Mouse (Mus musculus): Measurements from ENCODE around the gene Insc. TPM values are rescaled to one million over a fixed set of nuclear protein-coding genes. Genes with fewer than 3 reads are reported as not detected.
"Not testable (repeated sequence)": the region's sequence is repeated elsewhere in the genome, so short reads cannot be mapped to it uniquely, and the experiment has no call there.

Insc gene
- polyA plus RNA-seq (2015; fragmentation: Nextera tagmentation; extraction: Ambion mirVana) = 4.3 and 5.3 TPM in 2 replicates

DNA sequence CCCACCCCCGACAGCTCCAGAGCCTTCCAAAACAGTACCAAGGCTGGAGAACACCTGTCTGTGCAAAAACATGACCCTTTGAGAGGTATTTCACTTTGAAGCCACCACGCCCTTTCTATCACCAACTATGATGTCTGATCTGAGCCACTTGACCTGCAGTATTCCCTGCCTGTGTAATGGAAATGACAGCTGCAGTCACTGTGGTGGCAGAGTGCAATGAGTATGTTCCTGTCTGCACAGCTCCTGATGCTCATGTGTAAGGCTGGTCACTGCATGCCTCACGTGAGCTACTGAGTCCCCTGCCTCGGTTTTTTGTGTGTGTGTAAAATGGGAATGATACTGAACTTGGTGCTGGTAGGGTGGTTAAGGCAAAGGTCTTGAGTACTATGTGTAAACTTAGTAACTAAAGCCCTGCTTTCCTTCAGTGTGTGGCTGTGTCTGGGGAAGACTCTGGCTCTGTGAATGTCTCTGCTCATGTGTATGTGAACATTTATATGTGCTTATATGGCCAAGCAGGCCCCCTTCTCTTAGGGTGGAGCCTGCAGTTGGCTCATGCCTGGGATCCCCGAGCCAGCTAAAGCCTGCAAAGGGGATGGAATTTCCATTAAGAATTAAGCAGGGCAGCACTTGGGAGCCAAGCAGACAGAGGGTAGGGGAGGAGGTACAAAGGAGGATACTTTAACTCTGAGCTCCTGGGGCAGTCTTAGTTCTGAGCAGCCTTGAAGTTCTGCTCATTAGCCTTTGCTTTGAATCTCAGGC lies at the start of gene Insc:
Gene Insc, plus strand, starts transcription at position 673 of the 759 bp plus-strand sequence.
- Histone ChIP-seq H3K4me1 (peaks cover 5% of the 10 kb centered on the region; the same call in 1 of the 2 replicates), H3K4me3 (no peak within 1 kb of the TSS), H3K27ac (no peak within 1 kb of the TSS), H3K36me3 (no peaks in the 10 kb centered on the region), H3K9ac (no peak within 1 kb of the TSS), H3K4me2 (no peak within 1 kb of the TSS), H3K9me3 (no peaks in the 10 kb centered on the region), H3K27me3 (0 out of 2 replicates have a peak, but pooled peaks cover 10% of the 10 kb centered on the region)
- 63% methylated on average over 5 of the region's 5 CpGs for WGBS
- no peak for ATAC-seq (ENCODE audit: borderline replicate concordance, extremely low read depth, low FRiP score, low TSS enrichment)

DNA sequence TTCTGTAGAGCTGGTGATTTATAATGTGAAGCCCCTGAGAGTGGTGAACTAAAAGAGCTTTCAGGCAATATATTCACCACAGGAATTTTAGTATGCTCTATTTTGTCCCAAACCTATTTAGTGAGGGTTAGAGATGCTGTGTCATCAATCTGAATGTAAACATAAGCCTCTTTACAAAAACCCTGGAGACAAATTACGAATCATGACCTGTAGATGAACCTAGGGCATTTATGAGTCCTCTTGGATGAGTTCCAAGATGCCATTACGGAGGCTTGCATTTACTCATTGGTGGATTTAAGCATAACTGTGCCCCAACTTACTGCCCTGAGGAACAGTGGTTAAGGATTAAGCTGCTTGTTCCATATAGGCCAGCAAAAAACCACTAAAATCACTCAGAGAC lies 42.6 kb upstream of the Insc start:
- no peak overlapping the region for H3K4me3 ChIP-seq
- H3K27me3 ChIP-seq = no peaks in the 10 kb centered on the region
- H3K4me1 ChIP-seq = no peaks in the 10 kb centered on the region
- H3K9ac ChIP-seq = no peak overlapping the region
- ATAC-seq (ENCODE audit: borderline replicate concordance, extremely low read depth, low FRiP score, low TSS enrichment) = no peak
- H3K9me3 ChIP-seq = no peaks in the 10 kb centered on the region
- WGBS = 28% methylated on average over 2 of the region's 2 CpGs
- H3K27ac ChIP-seq = no peak overlapping the region
- H3K36me3 ChIP-seq = no peaks in the 10 kb centered on the region
- H3K4me2 ChIP-seq = no peak overlapping the region

DNA sequence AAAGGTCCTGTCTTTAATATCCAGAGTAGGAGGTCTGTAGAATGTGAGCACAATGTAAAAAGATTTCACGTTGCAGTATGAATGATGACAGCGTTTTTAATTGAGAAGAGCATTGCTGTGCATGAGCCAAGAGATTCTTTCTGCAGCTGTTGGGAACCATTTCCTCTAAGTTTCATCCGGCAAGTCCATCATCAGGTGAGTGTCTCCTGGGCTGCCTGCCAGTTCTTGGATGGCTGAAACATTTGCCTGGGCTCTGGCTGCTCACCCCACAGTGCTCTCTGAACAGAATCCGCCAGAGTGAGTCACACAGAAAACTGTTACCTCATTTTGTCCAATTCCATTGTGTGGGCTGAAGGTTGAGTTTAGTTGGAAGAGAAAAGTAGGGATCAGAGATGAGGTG lies 36.8 kb upstream of the Insc start:
- 56% methylated on average over 4 of the region's 4 CpGs for WGBS
- H3K4me3 ChIP-seq = no peak overlapping the region
- H3K36me3 ChIP-seq = no peaks in the 10 kb centered on the region
- H3K4me1 ChIP-seq = no peaks in the 10 kb centered on the region
- no peak overlapping the region for H3K4me2 ChIP-seq
- no peaks in the 10 kb centered on the region for H3K9me3 ChIP-seq
- no peak overlapping the region for H3K9ac ChIP-seq
- H3K27ac ChIP-seq = no peak overlapping the region
- H3K27me3 ChIP-seq = no peaks in the 10 kb centered on the region
- ATAC-seq (ENCODE audit: borderline replicate concordance, extremely low read depth, low FRiP score, low TSS enrichment) = no peak

GRCm38 (mm10) chr7:114707398-114707797 lies 36.1 kb upstream of the Insc start:
- Histone ChIP-seq H3K36me3 (no peaks in the 10 kb centered on the region), H3K4me1 (no peaks in the 10 kb centered on the region), H3K27ac (no peak overlapping the region), H3K4me2 (no peak overlapping the region), H3K27me3 (no peaks in the 10 kb centered on the region), H3K9me3 (no peaks in the 10 kb centered on the region), H3K4me3 (no peak overlapping the region), H3K9ac (no peak overlapping the region)
- 53% methylated on average over 1 of the region's 1 CpGs for WGBS
- no peak for ATAC-seq (ENCODE audit: borderline replicate concordance, extremely low read depth, low FRiP score, low TSS enrichment)

- WGBS = 68% methylated on average over 2 of the region's 2 CpGs
- Histone ChIP-seq H3K27me3 (no peaks in the 10 kb centered on the region), H3K9me3 (no peaks in the 10 kb centered on the region), H3K4me1 (no peaks in the 10 kb centered on the region), H3K9ac (no peak overlapping the region), H3K27ac (no peak overlapping the region), H3K36me3 (no peaks in the 10 kb centered on the region), H3K4me3 (no peak overlapping the region), H3K4me2 (no peak overlapping the region)
- ATAC-seq (ENCODE audit: borderline replicate concordance, extremely low read depth, low FRiP score, low TSS enrichment) = no peak
Measured at GRCm38 (mm10) chr7:114710419-114710818, 33.1 kb upstream of the Insc start.

DNA sequence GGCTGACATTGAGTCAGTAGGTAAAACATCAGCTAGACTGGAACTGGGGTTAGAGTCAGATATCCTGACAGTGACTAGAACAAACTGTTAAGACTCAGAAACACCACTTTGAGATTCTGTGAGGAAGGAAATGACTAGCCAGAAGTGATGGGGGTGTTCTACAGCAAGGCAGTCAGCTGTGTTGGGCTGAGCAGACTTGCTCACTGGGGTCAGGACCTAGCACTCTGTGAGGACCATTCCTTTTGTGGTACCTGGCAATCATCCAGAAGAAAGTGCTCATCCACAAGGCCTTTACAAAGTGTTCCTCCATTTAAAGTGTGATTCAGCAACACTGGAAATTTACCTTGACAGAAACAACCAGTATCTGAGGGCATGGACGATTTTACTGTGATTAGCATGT lies 31.0 kb upstream of the Insc start:
- Histone ChIP-seq H3K9ac (no peak overlapping the region), H3K27me3 (peaks cover 11% of the 10 kb centered on the region), H3K9me3 (no peaks in the 10 kb centered on the region), H3K4me2 (no peak overlapping the region), H3K4me1 (no peaks in the 10 kb centered on the region), H3K4me3 (no peak overlapping the region), H3K27ac (no peak overlapping the region), H3K36me3 (no peaks in the 10 kb centered on the region)
- no peak for ATAC-seq (ENCODE audit: borderline replicate concordance, extremely low read depth, low FRiP score, low TSS enrichment)
- 63% methylated on average over 1 of the region's 1 CpGs for WGBS

DNA sequence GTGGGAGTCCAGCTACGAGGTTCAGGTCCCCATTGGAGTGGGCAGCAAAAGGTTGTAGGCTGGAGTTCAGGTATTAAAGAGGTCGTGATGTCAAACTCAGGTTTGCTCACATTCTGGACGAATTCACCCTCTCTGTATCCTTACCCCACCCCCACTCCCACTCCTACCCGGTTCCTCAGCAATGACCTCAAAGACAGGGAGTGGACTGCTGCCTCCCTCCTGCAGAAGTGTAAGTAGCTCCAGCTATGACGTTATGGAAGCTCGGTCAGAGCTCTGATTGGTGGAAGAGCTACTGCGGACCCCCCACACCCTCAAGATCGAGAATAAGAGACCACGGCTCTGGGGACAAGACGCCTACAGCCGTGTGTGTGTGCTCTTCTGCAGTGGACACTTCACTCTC lies 25.2 kb upstream of the Insc start, which contains the start of gene Calcb:
Gene Calcb, plus strand, starts transcription at position 344 of the 400 bp plus-strand sequence.
- Histone ChIP-seq H3K27me3 (peaks cover 40% of the 10 kb centered on the region), H3K4me2 (peak within 1 kb of the TSS; percentile 32), H3K27ac (no peak within 1 kb of the TSS), H3K9me3 (no peaks in the 10 kb centered on the region), H3K36me3 (no peaks in the 10 kb centered on the region), H3K4me3 (no peak within 1 kb of the TSS), H3K4me1 (0 out of 2 replicates have a peak, but pooled peaks cover 5% of the 10 kb centered on the region), H3K9ac (no peak within 1 kb of the TSS)
- WGBS = 4% methylated on average over 11 of the region's 11 CpGs
- no peak for ATAC-seq (ENCODE audit: borderline replicate concordance, extremely low read depth, low FRiP score, low TSS enrichment)

- no peaks in the 10 kb centered on the region for H3K36me3 ChIP-seq
- no peak overlapping the region for H3K9ac ChIP-seq
- no peaks in the 10 kb centered on the region for H3K9me3 ChIP-seq
- no peak for ATAC-seq (ENCODE audit: borderline replicate concordance, extremely low read depth, low FRiP score, low TSS enrichment)
- H3K4me1 ChIP-seq = 0 out of 2 replicates have a peak, but pooled peaks cover 5% of the 10 kb centered on the region
- 4% methylated on average over 17 of the region's 17 CpGs for WGBS
- H3K4me2 ChIP-seq = peak overlapping the region; percentile 32
- peaks cover 40% of the 10 kb centered on the region for H3K27me3 ChIP-seq
- H3K4me3 ChIP-seq = no peak overlapping the region
- H3K27ac ChIP-seq = no peak overlapping the region
Measured at GRCm38 (mm10) chr7:114719381-114720131, 23.9 kb upstream of the Insc start.

DNA sequence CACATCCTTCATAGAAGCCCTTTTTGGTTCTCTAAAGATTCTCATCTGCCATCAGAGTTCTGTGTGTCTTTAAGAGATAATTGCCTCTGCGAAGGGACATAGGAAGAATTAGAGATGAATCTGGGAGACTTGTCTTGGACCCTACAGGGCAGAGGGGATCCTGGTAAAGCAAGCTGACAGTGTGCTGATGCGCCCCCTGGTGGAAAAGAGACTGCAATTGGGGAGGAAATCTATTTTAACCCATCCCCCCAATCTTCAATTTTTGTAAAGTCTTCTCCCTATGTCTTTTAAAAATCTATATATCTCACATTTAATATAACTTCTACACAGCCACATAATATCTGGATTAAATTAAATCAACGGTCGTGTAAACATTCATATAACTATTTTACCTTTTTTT lies 13.8 kb upstream of the Insc start:
- not testable (repeated sequence) for ATAC-seq (ENCODE audit: borderline replicate concordance, extremely low read depth, low FRiP score, low TSS enrichment); H3K27ac ChIP-seq; H3K9ac ChIP-seq; H3K4me1 ChIP-seq; H3K4me3 ChIP-seq; H3K4me2 ChIP-seq; H3K36me3 ChIP-seq; H3K9me3 ChIP-seq; H3K27me3 ChIP-seq
- 59% methylated on average over 4 of the region's 4 CpGs for WGBS

- Histone ChIP-seq H3K9ac (no peak overlapping the region), H3K4me3 (no peak overlapping the region), H3K9me3 (no peaks in the 10 kb centered on the region), H3K4me2 (no peak overlapping the region), H3K27ac (no peak overlapping the region), H3K36me3 (no peaks in the 10 kb centered on the region), H3K27me3 (no peaks in the 10 kb centered on the region), H3K4me1 (no peaks in the 10 kb centered on the region)
- no peak for ATAC-seq (ENCODE audit: borderline replicate concordance, extremely low read depth, low FRiP score, low TSS enrichment)
- WGBS = 76% methylated on average over 6 of the region's 6 CpGs
Measured at GRCm38 (mm10) chr7:114731175-114731574, 12.3 kb upstream of the Insc start.

GRCm38 (mm10) chr7:114731700-114732099 lies 11.8 kb upstream of the Insc start:
- H3K9ac ChIP-seq; H3K9me3 ChIP-seq; H3K4me1 ChIP-seq; H3K36me3 ChIP-seq; H3K27me3 ChIP-seq; H3K27ac ChIP-seq; ATAC-seq (ENCODE audit: borderline replicate concordance, extremely low read depth, low FRiP score, low TSS enrichment); H3K4me3 ChIP-seq; H3K4me2 ChIP-seq: not testable (repeated sequence)
- WGBS = 32% methylated on average over 4 of the region's 4 CpGs

GRCm38 (mm10) chr7:114736256-114736655 lies 7.2 kb upstream of the Insc start:
- Histone ChIP-seq H3K4me3 (no peak overlapping the region), H3K27ac (no peak overlapping the region), H3K4me1 (no peaks in the 10 kb centered on the region), H3K36me3 (no peaks in the 10 kb centered on the region), H3K4me2 (no peak overlapping the region), H3K27me3 (no peaks in the 10 kb centered on the region), H3K9ac (no peak overlapping the region), H3K9me3 (no peaks in the 10 kb centered on the region)
- 81% methylated on average over 5 of the region's 5 CpGs for WGBS
- ATAC-seq (ENCODE audit: borderline replicate concordance, extremely low read depth, low FRiP score, low TSS enrichment) = no peak

Data from lung, embryonic 15.5 days (tissue).